Mouse (Mus musculus) v-Abl transformed pro-B cells (cell line): ENCODE measurements around the gene Nme2.
"Not testable (repeated sequence)": the region's sequence is repeated elsewhere in the genome, so short reads cannot be mapped to it uniquely, and the experiment has no call there.

Experiments used
- in situ Hi-C, 2 experiments: fragments of 400-800 bp; cut with MboI; formaldehyde crosslinking; loops; one replicate each; pipeline ENCODE4 v1.15.1; 2025; ENCODE audit not compliant: unreplicated experiment in 2 of 2

Gene Nme2

GRCm38 (mm10) chr11:93968005-93968847, 12.2 kb upstream of the Nme2 start, which contains the start of the genes Gm20390 and Nme1:
TSS of gene Gm20390 (minus strand) at chr11:93968293.
TSS of gene Nme1 (minus strand) at chr11:93968521.
- in situ Hi-C loops: loop anchor here (10.0 to 25.0 kb wide), 2 partner anchors 257 to 344 kb away; partner anchors contain the start of gene Luc7l3 (in 1 of the 2)

GRCm38 (mm10) chr11:93967381-93967780, 11.3 kb upstream of the Nme2 start:
- in situ Hi-C loops: loop anchor here (10.0 to 25.0 kb wide), 2 partner anchors 257 to 345 kb away; partner anchors contain the start of gene Luc7l3 (in 1 of the 2)

GRCm38 (mm10) chr11:93965391-93965790, 9.3 kb upstream of the Nme2 start:
- in situ Hi-C loops: loop anchor here (10.0 to 25.0 kb wide), 2 partner anchors 259 to 347 kb away; partner anchors contain the start of gene Luc7l3 (in 1 of the 2)

GRCm38 (mm10) chr11:93963013-93963412, 7.0 kb upstream of the Nme2 start:
- in situ Hi-C loops: loop anchor here (10.0 to 25.0 kb wide), 2 partner anchors 262 to 349 kb away; partner anchors contain the start of gene Luc7l3 (in 1 of the 2)

- in situ Hi-C loops: loop anchor here (10.0 to 25.0 kb wide), 2 partner anchors 263 to 351 kb away; partner anchors contain the start of gene Luc7l3 (in 1 of the 2)
Observed at GRCm38 (mm10) chr11:93961482-93961881, 5.4 kb upstream of the Nme2 start.

- in situ Hi-C loops: loop anchor here in 1 of 2 experiments (25.0 kb wide), 1 partner anchor 355 kb away; the partner anchor contains the start of gene Luc7l3
Observed at GRCm38 (mm10) chr11:93957746-93958145, 1.7 kb upstream of the Nme2 start.

GRCm38 (mm10) chr11:93957031-93957555, 1.0 kb upstream of the Nme2 start:
- in situ Hi-C loops: loop anchor here in 1 of 2 experiments (25.0 kb wide), 1 partner anchor 355 kb away; the partner anchor contains the start of gene Luc7l3

- in situ Hi-C loops: loop anchor here in 1 of 2 experiments (25.0 kb wide), 1 partner anchor 357 kb away; the partner anchor contains the start of gene Luc7l3
Observed at GRCm38 (mm10) chr11:93955256-93956150, 556 bp downstream of the Nme2 start.

GRCm38 (mm10) chr11:93954738-93955255, 1.3 kb downstream of the Nme2 start:
- in situ Hi-C loops: loop anchor here in 1 of 2 experiments (25.0 kb wide), 1 partner anchor 358 kb away; the partner anchor contains the start of gene Luc7l3

GRCm38 (mm10) chr11:93952376-93952775, 3.7 kb downstream of the Nme2 start:
- in situ Hi-C loops: loop anchor here in 1 of 2 experiments (25.0 kb wide), 1 partner anchor 360 kb away; the partner anchor contains the start of gene Luc7l3

GRCm38 (mm10) chr11:93950045-93950444, 6.0 kb downstream of the Nme2 start:
- in situ Hi-C loops: loop anchor here in 1 of 2 experiments (25.0 kb wide), 1 partner anchor 362 kb away; the partner anchor contains the start of gene Luc7l3

GRCm38 (mm10) chr11:93948887-93949567, 7.0 kb downstream of the Nme2 start:
- in situ Hi-C loops: no loop called here

- in situ Hi-C loops: no loop called here
Observed at GRCm38 (mm10) chr11:93944986-93945385, 11.1 kb downstream of the Nme2 start.

GRCm38 (mm10) chr11:93940906-93941305, 15.2 kb downstream of the Nme2 start:
- in situ Hi-C loops: no loop called here

GRCm38 (mm10) chr11:93929106-93929505, 27.0 kb downstream of the Nme2 start:
- in situ Hi-C loops: no loop called here

- in situ Hi-C loops: not testable (repeated sequence)
Observed at GRCm38 (mm10) chr11:93915019-93915418, 41.0 kb downstream of the Nme2 start.

- in situ Hi-C loops: no loop called here
Observed at GRCm38 (mm10) chr11:93911603-93912002, 44.5 kb downstream of the Nme2 start.

GRCm38 (mm10) chr11:93908829-93909228, 47.2 kb downstream of the Nme2 start:
- in situ Hi-C loops: no loop called here

GRCm38 (mm10) chr11:93907839-93908238, 48.2 kb downstream of the Nme2 start:
- in situ Hi-C loops: no loop called here
